Mouse (Mus musculus) lung, postnatal 25 days (tissue): ENCODE measurements around the gene Sirpb1b.
"Not testable (repeated sequence)": the region's sequence is repeated elsewhere in the genome, so short reads cannot be mapped to it uniquely, and the experiment has no call there.

Experiments used
- DNase-seq: peaks from one replicate; pipeline ENCODE4 v3.0.0; 2022; ENCODE audit warnings: low spot score

Gene Sirpb1b

GRCm38 (mm10) chr3:15574887-15575286 lies at the start of gene Sirpb1b:
Sirpb1b (minus strand) TSS chr3:15575065.
- DNase-seq: peak; percentile 36

GRCm38 (mm10) chr3:15590377-15591117 lies 15.7 kb upstream of the Sirpb1b start:
- DNase-seq: not testable (repeated sequence)

- DNase-seq: not testable (repeated sequence)
Observed at GRCm38 (mm10) chr3:15586665-15587064, 11.8 kb upstream of the Sirpb1b start.

- no peak for DNase-seq
Observed at GRCm38 (mm10) chr3:15583452-15583851, 8.6 kb upstream of the Sirpb1b start.

- not testable (repeated sequence) for DNase-seq
Observed at GRCm38 (mm10) chr3:15582948-15583347, 8.1 kb upstream of the Sirpb1b start.

- DNase-seq: peak; percentile 45
Observed at GRCm38 (mm10) chr3:15576466-15576865, 1.6 kb upstream of the Sirpb1b start.

- DNase-seq: no peak
Observed at GRCm38 (mm10) chr3:15528589-15528988, 46.3 kb downstream of the Sirpb1b start.

- not testable (repeated sequence) for DNase-seq
Observed at GRCm38 (mm10) chr3:15513608-15514007, 61.3 kb downstream of the Sirpb1b start.

- DNase-seq: not testable (repeated sequence)
Observed at GRCm38 (mm10) chr3:15507792-15508321, 67.0 kb downstream of the Sirpb1b start.

- not testable (repeated sequence) for DNase-seq
Observed at GRCm38 (mm10) chr3:15474831-15475230, 100.0 kb downstream of the Sirpb1b start.

GRCm38 (mm10) chr3:15470158-15470557 lies 104.7 kb downstream of the Sirpb1b start:
- DNase-seq: not testable (repeated sequence)
